Mouse (Mus musculus) intestine, embryonic 15.5 days (tissue): ENCODE measurements around the gene Med15. TPM values are rescaled to one million over a fixed set of nuclear protein-coding genes. Genes with fewer than 3 reads are reported as not detected.

Source experiments
- ATAC-seq: fragments of 200-750 bp; cut with Nextera tagmentation; 2 replicates; pipeline ENCODE4 v1.8.0; 2017; ENCODE audit warnings: moderate TSS enrichment, moderate library complexity
- H3K27ac ChIP-seq: fragments of 300-500 bp; sonication (generic); 2 replicates; pipeline ENCODE4 v1.5.1; 2015; ENCODE audit warnings: mild to moderate bottlenecking, inconsistent platforms
- H3K27me3 ChIP-seq: fragments of 300-500 bp; sonication (generic); replicated peaks from 2 replicates; pipeline ENCODE4 v1.6.1; 2015; ENCODE audit warnings: inconsistent platforms
- H3K36me3 ChIP-seq: fragments of 300-500 bp; sonication (generic); 2 replicates; pipeline ENCODE4 v1.6.1; 2015; ENCODE audit warnings: inconsistent platforms
- H3K4me1 ChIP-seq: fragments of 300-500 bp; sonication (generic); replicated peaks from 2 replicates; pipeline ENCODE4 v1.6.1; 2015; ENCODE audit warnings: inconsistent platforms
- H3K4me2 ChIP-seq: fragments of 300-500 bp; sonication (generic); replicated peaks from 2 replicates; pipeline ENCODE4 v1.6.1; 2015; ENCODE audit warnings: mild to moderate bottlenecking, inconsistent platforms
- H3K4me3 ChIP-seq: fragments of 300-500 bp; sonication (generic); replicated peaks from 2 replicates; pipeline ENCODE4 v1.5.1; 2015; ENCODE audit warnings: inconsistent platforms
- H3K9ac ChIP-seq: fragments of 300-500 bp; sonication (generic); 2 replicates; pipeline ENCODE4 v1.6.1; 2015; ENCODE audit warnings: inconsistent platforms
- H3K9me3 ChIP-seq: fragments of 300-500 bp; sonication (generic); 2 replicates; pipeline ENCODE4 v1.6.1; 2016; ENCODE audit warnings: inconsistent platforms
- WGBS: fragments of 180-500 bp; shearing (Covaris S2); methylation state at CpG from one replicate; pipeline ENCODE4 v1.1.7; 2015; 5-methylcytosine and 5-hydroxymethylcytosine counted together
- polyA plus RNA-seq: library from polyadenylated mRNA; unstranded; fragments of >200 nt; fragmentation: Nextera tagmentation; extraction: Ambion mirVana; gene quantifications from 2 replicates; pipeline ENCODE4 v1.2.1, GENCODE M21; 2015

Med15 gene
- polyA plus RNA-seq, 1 experiment from 2014 or later: 38.0 TPM

DNA sequence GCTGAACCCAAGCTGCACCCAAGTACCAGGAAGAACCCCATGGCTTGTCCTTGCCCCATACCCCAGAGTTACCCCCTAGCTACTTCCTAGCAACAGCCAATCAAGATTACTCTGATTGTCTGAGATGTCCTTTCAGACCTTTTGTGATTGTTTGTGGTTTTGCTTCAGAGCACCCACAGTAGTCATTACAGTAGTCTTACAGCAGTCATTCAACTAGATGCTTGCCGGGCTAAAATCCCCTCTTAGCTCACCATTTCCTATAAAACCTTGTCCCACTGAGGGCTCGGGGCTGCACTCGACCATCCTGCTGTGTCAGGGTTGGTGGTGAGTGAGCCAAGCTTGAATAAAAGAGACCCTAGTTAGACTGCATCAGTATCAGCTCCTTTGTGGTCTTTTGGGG, 37.8 kb downstream of the Med15 start:
- no peak overlapping the region for H3K9ac ChIP-seq
- no peaks in the 10 kb centered on the region for H3K9me3 ChIP-seq
- no peak overlapping the region for H3K4me2 ChIP-seq
- ATAC-seq: no peak
- no peaks in the 10 kb centered on the region; the same call in 1 of the 2 replicates for H3K4me1 ChIP-seq
- peaks cover 15% of the 10 kb centered on the region for H3K36me3 ChIP-seq
- H3K4me3 ChIP-seq: no peak overlapping the region
- no peak overlapping the region for H3K27ac ChIP-seq
- H3K27me3 ChIP-seq: no peaks in the 10 kb centered on the region
- 89% methylated on average over 3 of the region's 3 CpGs for WGBS

DNA sequence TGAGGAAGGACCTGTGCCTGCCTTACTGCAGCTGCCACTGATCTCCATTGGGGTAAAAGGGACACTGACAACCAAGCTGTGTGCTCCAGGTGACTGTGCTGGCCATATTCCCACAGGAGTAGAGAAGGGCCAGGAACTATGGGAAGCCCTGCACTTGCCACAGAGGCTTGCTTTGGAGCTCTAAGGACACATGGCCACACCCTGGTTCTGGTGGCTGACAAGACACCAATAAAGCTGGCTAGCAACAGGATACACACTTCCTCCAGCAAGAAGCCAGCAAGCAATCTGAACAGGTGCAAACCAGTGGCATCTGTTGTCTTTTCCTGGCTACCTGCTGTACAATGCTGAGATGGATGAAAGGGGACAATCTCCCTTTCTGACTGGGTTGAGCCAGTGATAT, 62.8 kb downstream of the Med15 start:
- H3K4me3 ChIP-seq: no peak overlapping the region
- peaks cover 37% of the 10 kb centered on the region for H3K36me3 ChIP-seq
- no peak for ATAC-seq

DNA sequence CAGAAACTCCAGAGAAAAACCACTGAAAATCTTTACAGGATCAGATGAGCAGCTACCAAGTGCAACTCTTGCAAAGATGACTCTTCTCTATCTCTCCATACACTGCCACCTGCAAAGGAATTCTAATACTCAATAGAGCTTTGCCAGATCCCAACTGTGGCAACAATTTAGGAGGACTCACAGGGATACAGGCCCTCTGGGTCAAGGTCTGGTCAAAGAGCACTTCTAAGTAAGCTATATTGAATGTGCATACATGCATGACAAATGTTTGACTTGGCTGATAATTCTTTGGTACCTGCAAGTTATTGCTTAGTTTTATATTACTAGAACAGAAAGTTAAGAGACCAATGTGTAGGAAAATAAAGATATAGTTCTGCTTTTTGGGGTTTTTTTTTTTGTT, 67.1 kb downstream of the Med15 start:
- Histone ChIP-seq H3K4me2 (no peak overlapping the region), H3K4me1 (no peaks in the 10 kb centered on the region), H3K9me3 (no peaks in the 10 kb centered on the region), H3K27me3 (no peaks in the 10 kb centered on the region), H3K4me3 (no peak overlapping the region), H3K36me3 (peaks cover 23% of the 10 kb centered on the region; the same call in 1 of the 2 replicates), H3K27ac (no peak overlapping the region), H3K9ac (no peak overlapping the region)
- ATAC-seq: no peak

More for the DNA sequence above, 62.8 kb downstream of the Med15 start:
- H3K4me1 ChIP-seq: no peaks in the 10 kb centered on the region
- H3K9ac ChIP-seq: no peak overlapping the region
- H3K27ac ChIP-seq: no peak overlapping the region
- H3K9me3 ChIP-seq: no peaks in the 10 kb centered on the region
- no peak overlapping the region for H3K4me2 ChIP-seq
- H3K27me3 ChIP-seq: no peaks in the 10 kb centered on the region

DNA sequence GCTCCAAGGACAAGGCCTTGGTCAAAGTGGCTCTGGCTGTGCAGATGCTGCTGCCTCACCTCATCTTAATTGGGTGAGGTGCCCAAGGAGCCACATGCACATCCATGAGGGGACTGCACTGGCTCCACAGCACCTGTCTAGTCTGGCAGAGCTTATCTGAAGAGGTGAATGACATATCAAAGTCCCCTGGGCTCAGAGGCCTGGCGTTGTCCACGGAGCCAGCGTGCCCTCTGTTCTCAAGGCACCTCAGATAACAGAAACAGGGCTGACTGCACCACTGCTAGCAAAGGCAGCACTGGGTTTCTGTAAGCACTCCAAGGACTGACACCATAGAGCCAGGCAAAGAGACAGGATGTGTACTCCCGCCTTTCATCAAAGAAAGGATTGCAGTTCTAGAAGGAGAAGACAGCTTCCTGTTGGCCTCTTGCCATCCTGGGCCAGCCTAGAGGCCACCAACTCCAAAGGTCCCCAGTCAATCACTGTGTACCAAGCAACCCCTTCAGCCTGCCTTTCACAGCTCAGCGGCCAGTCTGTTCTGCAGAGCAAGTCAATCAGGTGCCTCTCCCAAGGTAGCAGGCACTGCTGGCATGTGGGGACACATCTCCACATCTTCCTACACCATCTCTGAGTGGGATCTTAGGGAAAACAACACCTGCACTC, 76.3 kb downstream of the Med15 start:
- no peaks in the 10 kb centered on the region for H3K9me3 ChIP-seq
- no peaks in the 10 kb centered on the region for H3K4me1 ChIP-seq
- peak overlapping the region; percentile 38; the same call in 1 of the 2 replicates for H3K27ac ChIP-seq
- no peak overlapping the region for H3K4me2 ChIP-seq
- H3K4me3 ChIP-seq: no peak overlapping the region
- WGBS: 66% methylated on average over 5 of the region's 5 CpGs
- no peak overlapping the region for H3K9ac ChIP-seq
- ATAC-seq: peak; percentile 85
- H3K36me3 ChIP-seq: peaks cover 42% of the 10 kb centered on the region
- no peaks in the 10 kb centered on the region for H3K27me3 ChIP-seq

DNA sequence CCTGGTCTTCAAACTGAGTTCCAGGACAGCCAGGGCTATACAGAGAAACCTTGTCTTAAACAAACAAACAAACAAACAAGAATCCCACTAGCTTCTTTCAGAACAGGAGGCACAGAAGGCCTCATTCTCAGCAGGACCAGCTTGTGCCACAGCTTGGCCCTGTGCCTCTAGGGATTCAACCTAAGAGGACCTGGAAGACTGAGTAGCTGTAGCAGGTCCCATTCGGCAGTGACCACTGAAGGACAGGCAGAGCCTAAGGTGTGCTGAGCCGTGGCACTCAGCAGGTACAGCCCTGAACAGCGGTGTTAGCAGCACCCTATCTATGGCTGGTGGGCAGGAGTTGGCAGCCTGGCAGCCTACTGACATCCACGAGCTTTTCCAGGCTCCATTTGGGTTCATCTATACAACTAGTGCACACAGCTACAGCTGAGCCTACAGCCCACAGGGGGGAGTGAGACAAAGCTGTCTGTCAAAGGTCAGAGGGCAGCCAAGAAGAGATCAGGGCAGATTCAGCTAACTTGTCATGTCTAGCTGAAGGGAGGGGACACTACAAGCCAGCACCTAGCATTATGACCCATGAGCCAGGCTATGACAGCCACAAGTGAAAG, 78.4 kb downstream of the Med15 start:
- no peak for ATAC-seq
- no peak overlapping the region for H3K4me2 ChIP-seq
- no peak overlapping the region for H3K4me3 ChIP-seq
- 90% methylated on average over 4 of the region's 4 CpGs for WGBS
- H3K9me3 ChIP-seq: no peaks in the 10 kb centered on the region
- H3K27ac ChIP-seq: no peak overlapping the region
- H3K4me1 ChIP-seq: no peaks in the 10 kb centered on the region
- peaks cover 43% of the 10 kb centered on the region for H3K36me3 ChIP-seq
- H3K27me3 ChIP-seq: no peaks in the 10 kb centered on the region
- H3K9ac ChIP-seq: no peak overlapping the region

DNA sequence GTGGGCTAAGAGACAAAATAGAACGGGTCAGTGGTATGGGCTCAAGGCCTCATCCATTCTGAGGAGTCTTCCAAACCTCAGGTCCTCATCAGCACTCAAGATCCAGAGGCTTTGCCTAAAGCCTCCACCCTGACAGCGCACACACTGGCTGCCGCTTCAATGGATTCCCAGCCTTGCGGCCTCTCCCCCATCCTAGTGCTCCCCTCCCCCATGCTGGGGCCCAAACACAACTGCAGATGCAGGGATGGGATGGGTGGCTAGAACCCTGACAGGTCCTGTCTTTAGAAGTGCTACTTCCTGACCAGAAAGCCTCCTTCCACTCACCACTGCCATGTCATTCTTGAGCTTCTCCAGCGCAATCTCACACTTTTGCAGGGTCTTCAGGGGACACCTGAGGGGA, 79.1 kb downstream of the Med15 start:
- no peaks in the 10 kb centered on the region for H3K9me3 ChIP-seq
- no peak overlapping the region for H3K27ac ChIP-seq
- no peaks in the 10 kb centered on the region for H3K4me1 ChIP-seq
- no peak for ATAC-seq
- peaks cover 44% of the 10 kb centered on the region for H3K36me3 ChIP-seq
- no peak overlapping the region for H3K9ac ChIP-seq
- no peak overlapping the region for H3K4me3 ChIP-seq
- no peak overlapping the region for H3K4me2 ChIP-seq
- 96% methylated on average over 5 of the region's 5 CpGs for WGBS
- H3K27me3 ChIP-seq: no peaks in the 10 kb centered on the region

- Histone ChIP-seq H3K4me1 (no peaks in the 10 kb centered on the region), H3K27me3 (no peaks in the 10 kb centered on the region), H3K9ac (no peak overlapping the region), H3K9me3 (no peaks in the 10 kb centered on the region), H3K27ac (no peak overlapping the region), H3K36me3 (peaks cover 44% of the 10 kb centered on the region), H3K4me2 (no peak overlapping the region), H3K4me3 (no peak overlapping the region)
- no peak for ATAC-seq
- 87% methylated on average over 4 of the region's 4 CpGs for WGBS
Observed at GRCm38 (mm10) chr16:17652607-17653006, 80.1 kb downstream of the Med15 start.

DNA sequence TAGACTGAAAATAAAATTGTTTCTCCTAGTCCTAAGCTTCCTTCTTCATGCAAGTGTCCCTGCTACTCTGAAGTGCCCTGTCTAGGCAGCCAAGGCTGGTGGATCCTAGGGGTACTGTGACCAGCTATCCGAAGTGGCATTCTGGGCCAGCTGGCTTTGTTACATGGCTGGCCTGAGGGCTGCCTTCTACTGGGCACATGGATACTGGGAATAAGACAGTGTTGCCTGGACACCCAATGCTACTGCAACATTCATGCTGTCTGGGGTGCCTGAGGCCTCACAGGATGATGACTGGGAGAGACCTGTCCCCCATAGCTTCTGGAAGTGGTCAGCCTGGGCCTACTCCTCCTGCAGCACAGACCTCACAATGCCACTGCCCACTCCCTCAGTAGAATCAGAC, 82.0 kb downstream of the Med15 start:
- no peak overlapping the region for H3K4me2 ChIP-seq
- 97% methylated on average over 1 of the region's 1 CpGs for WGBS
- no peaks in the 10 kb centered on the region for H3K27me3 ChIP-seq
- peaks cover 11% of the 10 kb centered on the region for H3K4me1 ChIP-seq
- no peak overlapping the region for H3K27ac ChIP-seq
- peaks cover 44% of the 10 kb centered on the region for H3K36me3 ChIP-seq
- no peak overlapping the region for H3K4me3 ChIP-seq
- H3K9me3 ChIP-seq: no peaks in the 10 kb centered on the region
- ATAC-seq: no peak
- no peak overlapping the region for H3K9ac ChIP-seq

- Histone ChIP-seq H3K4me1 (peaks cover 11% of the 10 kb centered on the region), H3K4me3 (no peak overlapping the region), H3K36me3 (peaks cover 38% of the 10 kb centered on the region), H3K27ac (no peak overlapping the region), H3K27me3 (no peaks in the 10 kb centered on the region), H3K9ac (no peak overlapping the region), H3K9me3 (no peaks in the 10 kb centered on the region), H3K4me2 (no peak overlapping the region)
- 88% methylated on average over 16 of the region's 16 CpGs for WGBS
- no peak for ATAC-seq
Observed at GRCm38 (mm10) chr16:17649925-17650605, 82.6 kb downstream of the Med15 start.

GRCm38 (mm10) chr16:17647566-17648340, 84.9 kb downstream of the Med15 start:
- H3K27me3 ChIP-seq: no peaks in the 10 kb centered on the region
- H3K4me3 ChIP-seq: no peak overlapping the region
- peaks cover 11% of the 10 kb centered on the region for H3K4me1 ChIP-seq
- H3K9me3 ChIP-seq: no peaks in the 10 kb centered on the region
- no peak overlapping the region for H3K27ac ChIP-seq
- H3K4me2 ChIP-seq: no peak overlapping the region
- peak overlapping the region; percentile 11; the same call in 1 of the 2 replicates for H3K9ac ChIP-seq
- peaks cover 22% of the 10 kb centered on the region for H3K36me3 ChIP-seq
- 81% methylated on average over 10 of the region's 10 CpGs for WGBS
- no peak for ATAC-seq

GRCm38 (mm10) chr16:17647156-17647555, 85.5 kb downstream of the Med15 start:
- Histone ChIP-seq H3K27ac (no peak overlapping the region), H3K9me3 (no peaks in the 10 kb centered on the region), H3K4me1 (peaks cover 11% of the 10 kb centered on the region), H3K4me3 (peak overlapping the region; percentile 56; the same call in 1 of the 2 replicates), H3K4me2 (peak overlapping the region; percentile 97), H3K9ac (peak overlapping the region; percentile 11; the same call in 1 of the 2 replicates), H3K27me3 (no peaks in the 10 kb centered on the region), H3K36me3 (peaks cover 22% of the 10 kb centered on the region)
- 33% methylated on average over 1 of the region's 1 CpGs for WGBS
- ATAC-seq: no peak
